Mouse (Mus musculus) lung, embryonic 16.5 days (tissue): Measurements from ENCODE around the gene Gm10160. TPM values are rescaled to one million over a fixed set of nuclear protein-coding genes. Genes with fewer than 3 reads are reported as not detected.
A peak's percentile ranks its signal among the peaks of the same experiment; 100 is the strongest.

Source experiments
- ATAC-seq: fragments of 200-750 bp; cut with Nextera tagmentation; 2 replicates; pipeline ENCODE4 v1.8.0; 2017; ENCODE audit warnings: low read depth, mild to moderate bottlenecking, moderate library complexity
- H3K27ac ChIP-seq: fragments of 300-500 bp; sonication (generic); 2 replicates; pipeline ENCODE4 v1.5.1; 2014; ENCODE audit warnings: mild to moderate bottlenecking, control low read depth, low read length
- H3K27me3 ChIP-seq: fragments of 300-500 bp; sonication (generic); 2 replicates; pipeline ENCODE4 v1.6.1; 2014; ENCODE audit warnings: low read depth, low read length, mixed read lengths; ENCODE audit not compliant: control insufficient read depth, insufficient read depth
- H3K36me3 ChIP-seq: fragments of 300-500 bp; sonication (generic); 2 replicates; pipeline ENCODE4 v1.6.1; 2014; ENCODE audit warnings: low read length; ENCODE audit not compliant: control insufficient read depth, insufficient read depth
- H3K4me1 ChIP-seq: fragments of 300-500 bp; sonication (generic); replicated peaks from 2 replicates; pipeline ENCODE4 v1.6.1; 2014; ENCODE audit warnings: low read length, mixed read lengths; ENCODE audit not compliant: control insufficient read depth, insufficient read depth
- H3K4me2 ChIP-seq: fragments of 300-500 bp; sonication (generic); 2 replicates; pipeline ENCODE4 v1.6.1; 2014; ENCODE audit warnings: low read depth, low read length, control low read depth
- H3K4me3 ChIP-seq: fragments of 300-500 bp; sonication (generic); 2 replicates; pipeline ENCODE4 v1.5.1; 2014; ENCODE audit warnings: mild to moderate bottlenecking, low read length, control low read depth
- H3K9ac ChIP-seq: fragments of 300-500 bp; sonication (generic); 2 replicates; pipeline ENCODE4 v1.6.1; 2014; ENCODE audit warnings: low read length, control low read depth
- H3K9me3 ChIP-seq: fragments of 300-500 bp; sonication (generic); 2 replicates; pipeline ENCODE4 v1.6.1; 2016; ENCODE audit warnings: low read length; ENCODE audit not compliant: control insufficient read depth
- WGBS: fragments of 180-500 bp; shearing (Covaris S2); extraction: QIAGEN DNeasy Blood & Tissue Kit; methylation state at CpG from one replicate; pipeline ENCODE4 v1.1.7; 2014; 5-methylcytosine and 5-hydroxymethylcytosine counted together
- polyA plus RNA-seq: library from polyadenylated mRNA; unstranded; fragments of >200 nt; fragmentation: Nextera tagmentation; extraction: Ambion mirVana; gene quantifications from 2 replicates; pipeline ENCODE4 v1.2.1, GENCODE M21; 2015

The Gm10160 gene
- polyA plus RNA-seq, 1 experiment from 2014 or later, result not detected

- H3K4me1 ChIP-seq, result no peaks in the 10 kb centered on the region
- H3K36me3 ChIP-seq, result no peaks in the 10 kb centered on the region
- WGBS, result 82% methylated on average over 5 of the region's 5 CpGs
- no peaks in the 10 kb centered on the region for H3K27me3 ChIP-seq
- no peaks in the 10 kb centered on the region for H3K9me3 ChIP-seq
- no peak overlapping the region for H3K4me3 ChIP-seq
- no peak overlapping the region for H3K9ac ChIP-seq
- H3K27ac ChIP-seq, result no peak overlapping the region
- H3K4me2 ChIP-seq, result no peak overlapping the region
- ATAC-seq, result 0 out of 2 replicates have a peak, but pooled peaks have one; percentile 34
These were observed 6.4 kb downstream of the Gm10160 start for GRCm38 (mm10) chr7:81849214-81849613.

- 61% methylated on average over 4 of the region's 4 CpGs for WGBS
- Histone ChIP-seq H3K27ac (no peak overlapping the region), H3K9ac (no peak overlapping the region), H3K27me3 (no peaks in the 10 kb centered on the region), H3K36me3 (no peaks in the 10 kb centered on the region), H3K4me2 (no peak overlapping the region), H3K4me1 (no peaks in the 10 kb centered on the region), H3K4me3 (no peak overlapping the region), H3K9me3 (no peaks in the 10 kb centered on the region)
- no peak for ATAC-seq
These were observed 7.8 kb downstream of the Gm10160 start for GRCm38 (mm10) chr7:81847777-81848176.

GRCm38 (mm10) chr7:81847010-81847409 is 8.6 kb downstream of the Gm10160 start:
- no peak overlapping the region for H3K4me3 ChIP-seq
- H3K4me1 ChIP-seq, result no peaks in the 10 kb centered on the region
- WGBS, result 36% methylated on average over 8 of the region's 8 CpGs
- no peak overlapping the region for H3K4me2 ChIP-seq
- ATAC-seq, result no peak
- H3K27ac ChIP-seq, result no peak overlapping the region
- no peaks in the 10 kb centered on the region for H3K36me3 ChIP-seq
- no peaks in the 10 kb centered on the region for H3K27me3 ChIP-seq
- no peak overlapping the region for H3K9ac ChIP-seq
- H3K9me3 ChIP-seq, result no peaks in the 10 kb centered on the region

- no peak for ATAC-seq
- no peak overlapping the region for H3K4me2 ChIP-seq
- H3K36me3 ChIP-seq, result no peaks in the 10 kb centered on the region
- no peak overlapping the region for H3K9ac ChIP-seq
- no peaks in the 10 kb centered on the region for H3K9me3 ChIP-seq
- no peak overlapping the region for H3K4me3 ChIP-seq
- no peak overlapping the region for H3K27ac ChIP-seq
- H3K27me3 ChIP-seq, result no peaks in the 10 kb centered on the region
- H3K4me1 ChIP-seq, result no peaks in the 10 kb centered on the region
- 50% methylated on average over 8 of the region's 8 CpGs for WGBS
These were observed 9.6 kb downstream of the Gm10160 start for GRCm38 (mm10) chr7:81846008-81846407.

GRCm38 (mm10) chr7:81845313-81845712 is 10.3 kb downstream of the Gm10160 start:
- Histone ChIP-seq H3K36me3 (no peaks in the 10 kb centered on the region), H3K4me1 (no peaks in the 10 kb centered on the region), H3K9ac (no peak overlapping the region), H3K4me3 (no peak overlapping the region), H3K4me2 (no peak overlapping the region), H3K27ac (no peak overlapping the region), H3K9me3 (no peaks in the 10 kb centered on the region), H3K27me3 (no peaks in the 10 kb centered on the region)
- no peak for ATAC-seq
- WGBS, result 69% methylated on average over 3 of the region's 3 CpGs

- WGBS, result 65% methylated on average over 11 of the region's 11 CpGs
- Histone ChIP-seq H3K27me3 (no peaks in the 10 kb centered on the region), H3K36me3 (no peaks in the 10 kb centered on the region), H3K27ac (no peak overlapping the region), H3K4me1 (no peaks in the 10 kb centered on the region), H3K9ac (no peak overlapping the region), H3K4me3 (no peak overlapping the region), H3K9me3 (no peaks in the 10 kb centered on the region), H3K4me2 (no peak overlapping the region)
- ATAC-seq, result no peak
These were observed 10.8 kb downstream of the Gm10160 start for GRCm38 (mm10) chr7:81844801-81845200.

- H3K27me3 ChIP-seq, result no peaks in the 10 kb centered on the region
- no peak overlapping the region for H3K4me3 ChIP-seq
These were observed 11.7 kb downstream of the Gm10160 start for GRCm38 (mm10) chr7:81843903-81844302.

GRCm38 (mm10) chr7:81842998-81843397 is 12.6 kb downstream of the Gm10160 start:
- no peaks in the 10 kb centered on the region for H3K4me1 ChIP-seq
- no peaks in the 10 kb centered on the region for H3K27me3 ChIP-seq
- H3K4me2 ChIP-seq, result no peak overlapping the region
- H3K4me3 ChIP-seq, result no peak overlapping the region
- no peaks in the 10 kb centered on the region for H3K9me3 ChIP-seq
- no peak overlapping the region for H3K27ac ChIP-seq
- ATAC-seq, result no peak
- 32% methylated on average over 1 of the region's 1 CpGs for WGBS
- no peak overlapping the region for H3K9ac ChIP-seq
- H3K36me3 ChIP-seq, result no peaks in the 10 kb centered on the region

More at GRCm38 (mm10) chr7:81843903-81844302, 11.7 kb downstream of the Gm10160 start:
- Histone ChIP-seq H3K9ac (no peak overlapping the region), H3K4me2 (no peak overlapping the region), H3K9me3 (no peaks in the 10 kb centered on the region), H3K4me1 (no peaks in the 10 kb centered on the region), H3K36me3 (no peaks in the 10 kb centered on the region), H3K27ac (no peak overlapping the region)
- 72% methylated on average over 8 of the region's 8 CpGs for WGBS
- ATAC-seq, result no peak

- Histone ChIP-seq H3K27me3 (no peaks in the 10 kb centered on the region), H3K4me2 (no peak overlapping the region), H3K36me3 (no peaks in the 10 kb centered on the region), H3K9ac (no peak overlapping the region), H3K27ac (no peak overlapping the region), H3K4me1 (no peaks in the 10 kb centered on the region), H3K4me3 (no peak overlapping the region), H3K9me3 (no peaks in the 10 kb centered on the region)
- 68% methylated on average over 7 of the region's 7 CpGs for WGBS
- ATAC-seq, result no peak
These were observed 13.5 kb downstream of the Gm10160 start for GRCm38 (mm10) chr7:81842141-81842540.

GRCm38 (mm10) chr7:81841439-81841838 is 14.2 kb downstream of the Gm10160 start:
- Histone ChIP-seq H3K9me3 (no peaks in the 10 kb centered on the region), H3K27ac (no peak overlapping the region), H3K36me3 (no peaks in the 10 kb centered on the region), H3K9ac (no peak overlapping the region), H3K27me3 (no peaks in the 10 kb centered on the region), H3K4me3 (no peak overlapping the region), H3K4me2 (no peak overlapping the region), H3K4me1 (no peaks in the 10 kb centered on the region)
- no peak for ATAC-seq
- WGBS, result 69% methylated on average over 6 of the region's 6 CpGs
